Mouse (Mus musculus): Measurements from ENCODE around the gene Tas2r120. TPM values are rescaled to one million over a fixed set of nuclear protein-coding genes. Genes with fewer than 3 reads are reported as not detected.
"Not testable (repeated sequence)": the region's sequence is repeated elsewhere in the genome, so short reads cannot be mapped to it uniquely, and the experiment has no call there.

Tas2r120 gene
- polyA plus RNA-seq (2021): not detected

- no peak for TF ChIP-seq CTCF (IDR thresholded peaks at IDR 0.05)
- in situ Hi-C loops (cut with MboI; ENCODE audit: low pct_unique_long_range_greater_than_20kb): no loop called here
- CTCF ChIA-PET: no interaction called here
- POLR2A ChIA-PET: no interaction called here
- DNase-seq (ENCODE audit: low read depth, low spot score): no peak
- no peaks in the 10 kb centered on the region for H3K27me3 ChIP-seq
- ATAC-seq: no peak
Measured at GRCm38 (mm10) chr6:132656653-132657052, at the start of gene Tas2r120. Gene Tas2r120 (plus strand): TSS chr6:132656953.

- POLR2A ChIA-PET: no interaction called here
- ATAC-seq (no peak), DNase-seq (ENCODE audit: low read depth, low spot score) (no peak)
- TF ChIP-seq CTCF (IDR thresholded peaks at IDR 0.05): peak; percentile 25
- H3K27me3 ChIP-seq: no peaks in the 10 kb centered on the region
- in situ Hi-C loops (cut with MboI; ENCODE audit: low pct_unique_long_range_greater_than_20kb): no loop called here
- CTCF ChIA-PET: no interaction called here
Measured at GRCm38 (mm10) chr6:132649399-132649798, 7.4 kb upstream of the Tas2r120 start.

GRCm38 (mm10) chr6:132651426-132651825 is 5.3 kb upstream of the Tas2r120 start, which contains the start of gene A630073D07Rik:
Gene A630073D07Rik (minus strand): TSS chr6:132651526.
- ATAC-seq: no peak
- CTCF ChIA-PET: no interaction called here
- H3K27me3 ChIP-seq: no peaks in the 10 kb centered on the region
- POLR2A ChIA-PET: no interaction called here
- in situ Hi-C loops (cut with MboI; ENCODE audit: low pct_unique_long_range_greater_than_20kb): no loop called here
- no peak for DNase-seq (ENCODE audit: low read depth, low spot score)
- no peak for TF ChIP-seq CTCF (IDR thresholded peaks at IDR 0.05)

GRCm38 (mm10) chr6:132691596-132691995 is 34.8 kb downstream of the Tas2r120 start:
- CTCF ChIA-PET; POLR2A ChIA-PET; ATAC-seq; H3K27me3 ChIP-seq; DNase-seq (ENCODE audit: low read depth, low spot score); in situ Hi-C loops (cut with MboI; ENCODE audit: low pct_unique_long_range_greater_than_20kb): not testable (repeated sequence)

GRCm38 (mm10) chr6:132700907-132701306 is 44.2 kb downstream of the Tas2r120 start, which contains the start of gene Tas2r121:
Gene Tas2r121 (minus strand): TSS chr6:132701007.
- TF ChIP-seq CTCF (IDR thresholded peaks at IDR 0.05): no peak
- ChIA-PET CTCF (no interaction called here), POLR2A (no interaction called here)
- DNase-seq (ENCODE audit: low read depth, low spot score): no peak
- ATAC-seq: no peak
- in situ Hi-C loops (cut with MboI; ENCODE audit: low pct_unique_long_range_greater_than_20kb): no loop called here
- no peaks in the 10 kb centered on the region for H3K27me3 ChIP-seq

Other genes with a start within 250 kb of the Tas2r120 start
- gene Prh1, start 87.1 kb upstream of the Tas2r120 start, polyA plus RNA-seq (2021): not detected
- gene Prp2, start 61.0 kb upstream of the Tas2r120 start, polyA plus RNA-seq (2021): not detected
- gene A630073D07Rik, start 5.4 kb upstream of the Tas2r120 start, polyA plus RNA-seq (2021): not detected
- not detected for gene Tas2r121, start 44.1 kb downstream of the Tas2r120 start, polyA plus RNA-seq (2021)
- not detected for gene Tas2r122, start 55.0 kb downstream of the Tas2r120 start, polyA plus RNA-seq (2021)
- gene Tas2r115, start 81.1 kb downstream of the Tas2r120 start, polyA plus RNA-seq (2021): not detected
- gene Tas2r124, start 97.8 kb downstream of the Tas2r120 start, polyA plus RNA-seq (2021): not detected
- not detected for gene Tas2r102, start 105.2 kb downstream of the Tas2r120 start, polyA plus RNA-seq (2021)
- not detected for gene Tas2r136, start 121.2 kb downstream of the Tas2r120 start, polyA plus RNA-seq (2021)
- not detected for gene Tas2r117, start 145.9 kb downstream of the Tas2r120 start, polyA plus RNA-seq (2021)
- gene Tas2r123, start 190.2 kb downstream of the Tas2r120 start, polyA plus RNA-seq (2021): not detected
- not detected for gene Tas2r116, start 198.5 kb downstream of the Tas2r120 start, polyA plus RNA-seq (2021)
- not detected for gene Tas2r110, start 211.1 kb downstream of the Tas2r120 start, polyA plus RNA-seq (2021)
- gene Tas2r113, start 236.1 kb downstream of the Tas2r120 start, polyA plus RNA-seq (2021): not detected